Mouse (Mus musculus) MEL (cell line): Measurements from ENCODE around the gene Rest.

ENCODE experiments used
- CTCF ChIP-seq, 3 experiments: IDR thresholded peaks in 2 of 3; conservative IDR thresholded peaks in 1 of 3; 2 replicates each; pipeline ENCODE4 v1.5.1; 2011 to 2012; ENCODE audit warnings: low read length in 3 of 3, low read depth in 2 of 3, mild to moderate bottlenecking in 2 of 3, improper control_type of control experiment in 1 of 3, inconsistent platforms in 1 of 3, mixed read lengths in 1 of 3, moderate library complexity in 1 of 3; ENCODE audit not compliant: control insufficient read depth in 1 of 3, insufficient read depth in 1 of 3, poor library complexity in 1 of 3, severe bottlenecking in 1 of 3
- EP300 ChIP-seq, 2 experiments: IDR thresholded peaks; 2 replicates each; pipeline ENCODE4 v1.6.1; 2011; ENCODE audit warnings: improper control_type of control experiment in 2 of 2, low read length in 2 of 2, low read depth in 1 of 2, mild to moderate bottlenecking in 1 of 2
- GATA1 ChIP-seq: IDR thresholded peaks from 2 replicates; pipeline ENCODE4 v1.6.1; 2011; ENCODE audit warnings: low read depth, low read length, improper control_type of control experiment
- JUND ChIP-seq: IDR thresholded peaks from 2 replicates; pipeline ENCODE4 v1.6.1; 2011; ENCODE audit warnings: low read depth, mild to moderate bottlenecking, improper control_type of control experiment, low read length
- KAT2A ChIP-seq: conservative IDR thresholded peaks from 2 replicates; pipeline ENCODE4 v1.6.1; 2012; ENCODE audit warnings: low read depth, low read length, improper control_type of control experiment, inconsistent platforms
- POLR2A ChIP-seq, 2 experiments: IDR thresholded peaks; 2 replicates each; pipeline ENCODE4 v1.6.1; 2011 to 2012; ENCODE audit warnings: low read length in 2 of 2, mild to moderate bottlenecking in 2 of 2, control low read depth in 1 of 2, improper control_type of control experiment in 1 of 2, low read depth in 1 of 2, moderate library complexity in 1 of 2; ENCODE audit not compliant: control insufficient read depth in 1 of 2, insufficient read depth in 1 of 2, poor library complexity in 1 of 2
- RCOR1 ChIP-seq: IDR thresholded peaks from 2 replicates; pipeline ENCODE4 v1.6.1; 2012; ENCODE audit warnings: low read depth, mild to moderate bottlenecking, inconsistent platforms, low read length, improper control_type of control experiment
- TAL1 ChIP-seq: IDR thresholded peaks from 2 replicates; pipeline ENCODE4 v1.6.1; 2012; ENCODE audit warnings: mild to moderate bottlenecking, inconsistent platforms, low read length, moderate library complexity, mixed read lengths
- TBP ChIP-seq: IDR thresholded peaks from 2 replicates; pipeline ENCODE4 v1.8.0; 2011; ENCODE audit warnings: low read depth, low read length, improper control_type of control experiment
- UBTF ChIP-seq: IDR thresholded peaks from 2 replicates; pipeline ENCODE4 v1.6.1; 2012; ENCODE audit warnings: low read depth, mild to moderate bottlenecking, inconsistent platforms, low read length, improper control_type of control experiment, moderate library complexity, borderline replicate concordance; ENCODE audit not compliant: insufficient read depth
- USF1 ChIP-seq: IDR thresholded peaks from 2 replicates; pipeline ENCODE4 v1.6.1; 2014; ENCODE audit warnings: low read depth, mild to moderate bottlenecking, inconsistent platforms, low read length, improper control_type of control experiment, moderate library complexity
- ZMIZ1 ChIP-seq: IDR thresholded peaks from 2 replicates; pipeline ENCODE4 v1.6.1; 2012; ENCODE audit warnings: low read depth, mild to moderate bottlenecking, inconsistent platforms, low read length, improper control_type of control experiment, moderate library complexity
- ZNF384 ChIP-seq: IDR thresholded peaks from 2 replicates; pipeline ENCODE4 v1.6.1; 2012; ENCODE audit warnings: low read depth, mild to moderate bottlenecking, inconsistent platforms, low read length, improper control_type of control experiment

- peak; percentile 62 to 68 for TF ChIP-seq POLR2A (IDR thresholded peaks at IDR 0.05; ENCODE audit: control insufficient read depth in 1 of 2, insufficient read depth in 1 of 2, low read depth in 1 of 2, low read length in 2 of 2, poor library complexity in 1 of 2)
- TF ChIP-seq CTCF (IDR thresholded peaks at IDR 0.05 in 2 of 3, conservative IDR thresholded peaks at IDR 0.05 in 1 of 3; ENCODE audit: control insufficient read depth in 1 of 3, insufficient read depth in 1 of 3, low read depth in 2 of 3, low read length in 3 of 3, poor library complexity in 1 of 3, severe bottlenecking in 1 of 3), result no peak
- no peak for TF ChIP-seq KAT2A
- no peak for TF ChIP-seq ZNF384
- TF ChIP-seq JUND, result no peak
- no peak for TF ChIP-seq EP300 (IDR thresholded peaks at IDR 0.05; ENCODE audit: low read depth in 1 of 2, low read length in 2 of 2)
- TF ChIP-seq TAL1, result no peak
- 0 out of 2 replicates have a peak, but pooled peaks have one; percentile 18 for TF ChIP-seq RCOR1
- no peak for TF ChIP-seq TBP
- TF ChIP-seq ZMIZ1, result peak; percentile 69
- no peak for TF ChIP-seq UBTF
- no peak for TF ChIP-seq GATA1
- TF ChIP-seq USF1, result no peak
These were observed at the start of gene Rest for GRCm38 (mm10) chr5:77265081-77265670.
